Mouse (Mus musculus) cerebellum, adult 2 months (tissue): Measurements from ENCODE around the gene Nxf1. TPM values are rescaled to one million over a fixed set of nuclear protein-coding genes. Genes with fewer than 3 reads are reported as not detected.
A peak's percentile ranks its signal among the peaks of the same experiment; 100 is the strongest.
"Not testable (repeated sequence)": the region's sequence is repeated elsewhere in the genome, so short reads cannot be mapped to it uniquely, and the experiment has no call there.

Source experiments
- DNase-seq, 2 experiments: peaks; one replicate each; pipeline ENCODE4 v3.0.0; 2021
- H3K27ac ChIP-seq: fragments of 200-500 bp; 2 replicates; pipeline ENCODE4 v1.5.1; 2012; ENCODE audit warnings: low read length, control low read depth, inconsistent platforms; ENCODE audit not compliant: insufficient read depth
- H3K27me3 ChIP-seq: fragments of 200-500 bp; 2 replicates; pipeline ENCODE4 v1.6.1; 2012; ENCODE audit warnings: inconsistent platforms, mild to moderate bottlenecking, low read length, moderate library complexity; ENCODE audit not compliant: control insufficient read depth, insufficient read depth
- H3K4me1 ChIP-seq: fragments of 200-500 bp; 2 replicates; pipeline ENCODE4 v1.6.1; 2011; ENCODE audit warnings: low read length; ENCODE audit not compliant: control insufficient read depth, insufficient read depth
- H3K4me3 ChIP-seq: fragments of 200-500 bp; replicated peaks from 2 replicates; pipeline ENCODE3; 2011; ENCODE audit warnings: mild to moderate bottlenecking, low read depth, low read length, control low read depth; ENCODE audit not compliant: insufficient read depth
- CTCF ChIP-seq: fragments of 200-500 bp; IDR thresholded peaks from 2 replicates; pipeline ENCODE4 v1.5.1; 2011; ENCODE audit warnings: low read depth, mild to moderate bottlenecking, control low read depth, low read length, moderate library complexity, borderline replicate concordance; ENCODE audit not compliant: insufficient read depth
- POLR2A ChIP-seq: fragments of 200-500 bp; IDR thresholded peaks from 2 replicates; pipeline ENCODE4 v1.6.1; 2011; ENCODE audit warnings: low read length, control low read depth, borderline replicate concordance; ENCODE audit not compliant: insufficient read depth
- WGBS: fragments of 180-500 bp; shearing (Covaris S2); methylation state at CpG from one replicate; pipeline ENCODE4 v1.1.7; 2018; 5-methylcytosine and 5-hydroxymethylcytosine counted together
- polyA plus RNA-seq: library from polyadenylated mRNA; depleted of rRNA; stranded (reverse); fragments of >200 nt; gene quantifications from 2 replicates; pipeline ENCODE4 v1.2.3, GENCODE M21; 2012

Gene Nxf1
- polyA plus RNA-seq, 1 experiment: 134 TPM

DNA sequence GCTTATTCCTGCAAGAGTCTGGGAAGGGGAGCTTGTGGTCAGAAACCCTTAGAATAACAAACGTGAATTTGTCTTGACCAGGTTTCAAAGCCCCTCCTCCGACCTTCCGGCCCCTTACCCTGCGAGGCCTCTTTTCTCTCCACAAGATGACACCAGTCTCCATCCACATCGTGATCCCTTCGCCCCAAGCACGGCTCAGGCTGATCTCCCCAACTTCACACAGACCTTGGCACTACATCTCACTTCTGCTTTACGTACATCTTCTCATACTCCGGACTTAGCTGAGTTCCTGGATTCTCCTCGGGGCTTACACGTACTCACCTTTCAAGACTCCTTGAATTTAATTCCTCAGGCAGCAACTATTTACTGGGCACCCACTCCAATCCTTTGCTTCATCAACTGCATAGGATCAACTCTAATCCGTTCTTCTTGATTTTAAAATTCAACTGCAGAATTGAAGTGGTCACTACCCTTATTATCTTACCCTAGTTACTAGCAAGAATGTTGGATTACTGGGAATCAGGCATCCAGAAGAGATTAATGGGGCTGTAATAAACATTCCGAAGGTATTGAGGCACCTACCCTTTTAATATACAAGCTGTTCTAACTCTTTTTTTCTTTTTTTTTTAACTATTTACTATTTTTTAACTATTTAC lies 42.7 kb upstream of the Nxf1 start:
- 11% methylated on average over 13 of the region's 13 CpGs for WGBS
- Histone ChIP-seq H3K27me3 (no peaks in the 10 kb centered on the region), H3K27ac (no peak overlapping the region), H3K4me1 (peaks cover 12% of the 10 kb centered on the region; the same call in 1 of the 2 replicates), H3K4me3 (peak overlapping the region; percentile 74)
- no peak for TF ChIP-seq CTCF
- no peak for TF ChIP-seq POLR2A
- DNase-seq: no peak

DNA sequence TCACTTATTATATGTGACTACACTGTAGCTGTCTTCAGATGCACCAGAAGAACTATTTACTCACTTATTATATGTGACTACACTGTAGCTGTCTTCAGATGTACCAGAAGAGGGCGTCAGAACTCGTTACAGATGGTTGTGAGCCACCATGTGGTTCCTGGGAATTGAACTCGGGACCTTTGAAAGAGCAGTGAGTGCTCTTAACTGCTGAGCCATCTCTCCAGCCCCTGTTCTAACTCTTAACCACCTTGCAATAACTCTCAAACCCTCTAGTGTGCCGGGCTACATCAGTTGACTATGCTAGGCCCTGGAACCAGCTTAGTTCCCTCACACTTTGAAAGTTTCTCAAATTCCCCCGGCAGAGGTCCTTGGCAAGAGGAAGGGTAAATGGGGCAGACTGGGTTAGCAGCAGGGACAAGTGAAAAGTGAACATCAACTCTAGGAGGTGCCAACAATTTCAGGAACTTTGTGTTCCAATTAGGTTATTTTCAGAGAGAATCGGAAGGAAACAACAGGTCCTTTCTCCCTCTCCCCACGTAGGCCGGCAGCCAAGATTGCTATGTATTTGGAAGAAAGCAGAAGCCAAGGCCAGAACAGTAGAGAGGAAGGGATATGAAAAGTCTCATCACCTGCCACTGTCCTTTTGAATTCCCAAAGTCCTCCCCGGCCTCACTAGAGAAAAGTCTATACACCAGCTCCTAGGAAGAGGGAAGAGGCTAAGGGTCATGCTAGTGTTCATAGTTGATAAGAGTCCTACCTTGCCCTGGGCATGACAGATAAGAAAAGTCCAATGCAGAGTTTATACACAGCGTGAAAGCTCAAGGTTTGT lies 42.0 kb upstream of the Nxf1 start:
- no peaks in the 10 kb centered on the region for H3K27me3 ChIP-seq
- no peak overlapping the region for H3K27ac ChIP-seq
- no peak for DNase-seq
- no peak overlapping the region for H3K4me3 ChIP-seq
- TF ChIP-seq POLR2A: no peak
- no peak for TF ChIP-seq CTCF
- peaks cover 12% of the 10 kb centered on the region; the same call in 1 of the 2 replicates for H3K4me1 ChIP-seq
- 61% methylated on average over 10 of the region's 10 CpGs for WGBS

DNA sequence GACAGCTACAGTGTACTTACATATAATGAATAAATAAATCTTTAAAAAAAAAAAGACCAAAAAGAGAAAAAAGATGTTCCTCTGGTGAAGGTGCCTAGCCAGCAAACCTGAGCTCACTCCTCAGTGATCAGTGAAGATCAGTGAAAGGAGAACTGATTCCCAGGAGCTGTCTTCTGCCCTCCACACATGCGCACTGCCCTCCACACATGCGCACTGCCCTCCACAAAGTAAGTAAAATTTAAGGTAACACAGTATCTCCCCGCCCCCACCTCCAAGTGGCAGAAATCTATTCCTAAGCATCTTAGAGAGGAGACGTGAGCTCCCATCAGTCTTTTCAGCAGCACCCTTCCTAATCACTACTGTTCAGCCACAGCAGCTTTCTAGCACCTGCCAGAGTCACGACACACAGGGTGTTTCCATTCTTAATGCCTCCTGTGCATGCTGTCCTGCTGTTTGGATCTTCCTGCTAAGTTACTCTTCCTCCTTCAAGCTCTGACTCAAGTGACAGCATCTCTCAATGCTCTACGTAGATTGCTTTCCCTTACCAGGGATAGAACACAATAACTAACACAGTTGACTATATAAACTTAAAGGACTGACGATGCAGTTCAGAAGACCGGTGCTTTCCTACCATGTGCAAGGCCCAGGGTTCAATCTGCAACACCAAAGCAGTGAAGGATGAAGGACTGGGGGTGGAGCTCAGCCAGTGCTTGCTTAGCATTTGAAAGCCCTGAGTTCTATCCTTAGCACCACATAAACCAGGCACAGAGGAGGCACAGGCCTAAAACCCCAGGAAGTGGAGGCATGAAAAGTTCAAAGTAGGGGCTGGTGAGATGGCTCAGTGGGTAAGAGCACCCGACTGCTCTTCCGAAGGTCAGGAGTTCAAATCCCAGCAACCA lies 40.8 kb upstream of the Nxf1 start:
- TF ChIP-seq CTCF (no peak), POLR2A (no peak)
- Histone ChIP-seq H3K4me3 (no peak overlapping the region), H3K27ac (no peak overlapping the region), H3K27me3 (no peaks in the 10 kb centered on the region), H3K4me1 (peaks cover 17% of the 10 kb centered on the region)
- no peak for DNase-seq
- WGBS: 65% methylated on average over 10 of the region's 10 CpGs

DNA sequence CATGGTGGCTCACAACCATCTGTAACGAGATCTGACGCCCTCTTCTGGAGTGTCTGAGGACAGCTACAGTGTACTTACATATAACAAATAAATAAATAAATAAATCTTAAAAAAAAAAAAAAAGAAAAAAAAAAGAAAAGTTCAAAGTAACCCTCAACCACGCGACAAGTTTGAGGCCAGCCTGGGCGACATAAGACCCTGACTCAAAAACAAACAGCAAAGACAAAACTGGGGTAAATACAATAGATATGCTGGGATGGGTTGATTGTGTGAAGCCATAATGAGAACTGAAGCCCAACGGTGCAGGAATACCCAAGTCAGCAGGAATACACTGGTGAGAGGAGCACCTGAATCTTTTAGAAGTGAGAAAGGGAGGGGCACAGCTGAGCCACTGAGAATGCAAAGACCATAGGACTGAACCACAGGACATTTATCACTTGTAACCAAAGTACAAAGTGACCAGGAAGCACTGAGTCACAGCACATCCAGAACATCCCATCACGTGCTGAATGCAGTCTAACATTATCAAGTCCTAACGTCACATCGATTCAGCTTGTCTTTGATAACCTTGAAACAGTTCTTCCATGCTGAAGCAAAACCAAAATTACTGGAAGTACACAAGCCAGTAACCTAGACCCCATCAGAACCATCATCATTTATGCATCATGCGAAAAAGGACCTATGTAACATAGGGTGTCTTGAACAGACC lies 40.0 kb upstream of the Nxf1 start:
- peaks cover 17% of the 10 kb centered on the region for H3K4me1 ChIP-seq
- no peak overlapping the region for H3K27ac ChIP-seq
- TF ChIP-seq POLR2A: no peak
- no peak for TF ChIP-seq CTCF
- no peak overlapping the region for H3K4me3 ChIP-seq
- DNase-seq: no peak
- 60% methylated on average over 10 of the region's 10 CpGs for WGBS
- no peaks in the 10 kb centered on the region for H3K27me3 ChIP-seq

DNA sequence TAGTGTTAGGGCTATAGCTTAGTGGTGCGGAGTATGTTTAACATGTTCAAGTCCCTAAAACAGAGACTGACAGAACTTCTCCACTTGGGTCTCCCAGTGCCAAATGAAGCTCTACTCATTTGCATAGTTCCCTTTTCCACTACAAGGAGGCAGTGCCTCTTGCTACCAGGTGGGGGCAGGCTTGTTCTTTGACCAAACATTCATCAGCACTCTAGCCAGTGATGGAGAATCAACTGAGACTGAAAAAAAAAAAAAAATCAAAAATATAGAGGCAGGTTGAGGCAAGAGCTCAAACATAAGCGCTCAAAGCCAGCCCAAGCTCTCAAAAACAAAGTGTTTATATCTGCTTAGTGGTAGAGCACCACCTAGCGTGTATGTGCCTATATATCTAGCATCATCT lies 38.5 kb upstream of the Nxf1 start:
- no peak overlapping the region for H3K4me3 ChIP-seq
- DNase-seq: peak; percentile 54 to 63
- peaks cover 17% of the 10 kb centered on the region for H3K4me1 ChIP-seq
- TF ChIP-seq POLR2A (no peak), CTCF (peak; percentile 72)
- WGBS: 63% methylated on average over 3 of the region's 3 CpGs
- H3K27ac ChIP-seq: no peak overlapping the region
- H3K27me3 ChIP-seq: no peaks in the 10 kb centered on the region

DNA sequence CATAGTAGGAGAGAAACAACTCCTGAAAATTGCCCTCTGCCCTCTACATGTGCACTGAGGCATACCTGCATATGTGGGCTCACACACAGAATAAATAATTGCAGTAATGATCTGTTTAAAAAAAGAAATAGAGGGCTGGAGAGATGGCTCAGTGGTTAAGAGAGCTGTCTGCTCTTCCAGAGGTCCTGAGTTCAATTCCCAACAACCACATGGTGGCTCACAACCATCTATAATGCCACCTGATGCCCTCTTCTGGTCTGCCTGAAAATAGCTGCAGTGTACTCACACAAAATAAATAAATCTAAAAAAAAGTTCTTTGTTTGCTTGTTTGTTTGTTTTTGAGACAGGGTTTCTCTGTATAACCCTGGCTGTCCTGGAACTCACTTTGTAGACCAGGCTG lies 37.8 kb upstream of the Nxf1 start:
- not testable (repeated sequence) for H3K27me3 ChIP-seq, H3K4me3 ChIP-seq, DNase-seq, H3K27ac ChIP-seq
- H3K4me1 ChIP-seq: peaks cover 16% of the 10 kb centered on the region

DNA sequence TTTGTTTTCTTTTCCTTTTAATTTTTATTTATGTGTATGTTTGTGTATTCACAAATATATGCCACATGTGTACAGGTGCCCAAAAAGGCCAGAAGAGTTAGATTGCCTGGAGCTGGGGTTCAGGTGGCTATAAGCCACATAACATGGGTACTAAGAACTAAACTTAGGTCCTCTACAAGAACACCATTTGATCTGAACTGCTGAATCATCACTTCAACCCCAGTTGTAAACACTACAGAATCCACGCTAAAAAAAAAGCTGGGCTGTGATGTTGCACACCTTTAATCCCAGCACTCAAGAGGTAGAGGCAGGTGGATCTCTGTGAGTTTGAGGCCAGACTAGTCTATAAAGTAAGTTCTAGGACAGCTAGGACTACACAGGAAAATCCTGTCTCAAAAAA lies 35.5 kb upstream of the Nxf1 start:
- WGBS: 49% methylated on average over 1 of the region's 1 CpGs
- H3K27ac ChIP-seq: no peak overlapping the region
- H3K4me1 ChIP-seq: peaks cover 14% of the 10 kb centered on the region
- H3K4me3 ChIP-seq: peak overlapping the region; percentile 26
- DNase-seq: no peak
- TF ChIP-seq POLR2A (no peak), CTCF (no peak)
- H3K27me3 ChIP-seq: no peaks in the 10 kb centered on the region
